Mouse (Mus musculus) hematopoietic stem cell, adult 5-6 weeks (primary cell): ENCODE results near the gene Irf2. TPM values are rescaled to one million over a fixed set of nuclear protein-coding genes. Genes with fewer than 3 reads are reported as not detected.
"Not testable (repeated sequence)": the region's sequence is repeated elsewhere in the genome, so short reads cannot be mapped to it uniquely, and the experiment has no call there.

ENCODE experiments used
- ATAC-seq, 2 experiments: fragments of 125-278 bp in 1 of 2; replicated peaks in 1 of 2; 2 replicates each; pipeline ENCODE4 v1.8.0; 2016 to 2017; ENCODE audit warnings: inconsistent platforms in 2 of 2, mild to moderate bottlenecking in 2 of 2, moderate number of reproducible peaks in 2 of 2, low read depth in 1 of 2, moderate TSS enrichment in 1 of 2; ENCODE audit not compliant: low FRiP score in 2 of 2, poor library complexity in 2 of 2, severe bottlenecking in 2 of 2, insufficient read depth in 1 of 2, low TSS enrichment in 1 of 2
- total RNA-seq: library from RNA; stranded (forward); fragments of 172-1452, 232-1000 nt; gene quantifications from 2 replicates; pipeline ENCODE4 v1.2.3, GENCODE M21; 2017

Irf2 gene
- total RNA-seq, 1 experiment from 2014 or later, result 44.8 TPM

GRCm38 (mm10) chr8:46718747-46719146 is 20.8 kb upstream of the Irf2 start:
- ATAC-seq, result no peak

GRCm38 (mm10) chr8:46720656-46721055 is 18.9 kb upstream of the Irf2 start:
- ATAC-seq, result no peak

- 0 out of 4 replicates have a peak, but pooled peaks of 1 of the 2 experiments have one; percentile 17 for ATAC-seq
These were observed 18.3 kb upstream of the Irf2 start for GRCm38 (mm10) chr8:46721065-46721845.

GRCm38 (mm10) chr8:46722536-46722935 is 17.0 kb upstream of the Irf2 start:
- ATAC-seq, result no peak

GRCm38 (mm10) chr8:46726383-46726782 is 13.1 kb upstream of the Irf2 start:
- ATAC-seq, result no peak

GRCm38 (mm10) chr8:46729671-46730070 is 9.9 kb upstream of the Irf2 start:
- not testable (repeated sequence) for ATAC-seq

GRCm38 (mm10) chr8:46732381-46732915 is 7.1 kb upstream of the Irf2 start:
- peak in 1 of 2 experiments; percentile 32; a peak in 1 of 4 replicates for ATAC-seq

- ATAC-seq, result no peak
These were observed 5.9 kb upstream of the Irf2 start for GRCm38 (mm10) chr8:46733603-46734002.

GRCm38 (mm10) chr8:46735505-46735904 is 4.0 kb upstream of the Irf2 start:
- no peak for ATAC-seq

- ATAC-seq, result no peak
These were observed 3.3 kb upstream of the Irf2 start for GRCm38 (mm10) chr8:46736260-46736659.

- ATAC-seq, result no peak
These were observed 2.1 kb upstream of the Irf2 start for GRCm38 (mm10) chr8:46737421-46737820.

- ATAC-seq, result no peak
These were observed 1.6 kb upstream of the Irf2 start for GRCm38 (mm10) chr8:46737907-46738306.

- ATAC-seq, result no peak
These were observed 931 bp upstream of the Irf2 start for GRCm38 (mm10) chr8:46738601-46739000.

- 0 out of 4 replicates have a peak, but pooled peaks of 1 of the 2 experiments have one; percentile 12 for ATAC-seq
These were observed 502 bp downstream of the Irf2 start for GRCm38 (mm10) chr8:46739956-46740512.

GRCm38 (mm10) chr8:46740513-46741280 is 1.2 kb downstream of the Irf2 start:
- peak; percentile 13 to 46; a peak in 3 of 4 replicates for ATAC-seq

- peak in 1 of 2 experiments; percentile 12; a peak in 1 of 4 replicates for ATAC-seq
These were observed 1.8 kb downstream of the Irf2 start for GRCm38 (mm10) chr8:46741281-46741791.

- ATAC-seq, result no peak
These were observed 2.6 kb downstream of the Irf2 start for GRCm38 (mm10) chr8:46741991-46742690.
